Mouse (Mus musculus): ENCODE results near the gene Jazf1. TPM values are rescaled to one million over a fixed set of nuclear protein-coding genes. Genes with fewer than 3 reads are reported as not detected.

Jazf1 gene
- polyA plus RNA-seq, 1 experiment from 2014 or later = 3.6 TPM

DNA sequence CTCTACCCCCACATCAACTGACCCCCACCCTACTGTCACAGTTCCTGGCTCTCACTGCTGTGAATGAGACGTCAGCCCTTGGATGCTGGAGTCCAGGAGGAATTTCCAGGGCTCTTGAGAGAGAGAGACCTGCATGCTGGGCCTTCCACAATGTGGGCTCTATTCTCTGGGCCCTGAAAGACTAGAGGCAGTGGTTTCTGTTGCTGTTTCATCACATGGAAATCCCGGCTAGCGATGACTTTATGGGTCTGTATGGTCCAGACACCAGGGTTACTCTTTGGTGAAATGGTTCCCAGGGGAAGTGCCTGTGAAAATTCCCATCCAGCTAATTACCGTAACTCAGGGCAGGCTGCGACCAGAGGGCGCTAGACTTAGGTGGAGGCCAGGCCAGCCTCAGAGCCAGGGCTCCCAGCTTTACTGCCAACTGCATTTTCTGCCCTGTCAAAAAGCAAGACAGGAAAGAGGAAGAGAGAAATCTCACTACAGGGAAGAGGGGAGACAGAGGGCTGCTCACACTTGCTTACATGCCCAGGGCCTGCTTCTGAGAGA lies 271.1 kb downstream of the Jazf1 start:
- 26% methylated on average over 6 of the region's 6 CpGs for WGBS
- H3K27ac ChIP-seq (ENCODE audit: low read depth, low read length) = peak overlapping the region; percentile 42; the same call in 1 of the 2 replicates
- no peaks in the 10 kb centered on the region for H3K9me3 ChIP-seq (ENCODE audit: control insufficient read depth, low read length)
- peaks cover 28% of the 10 kb centered on the region for H3K4me1 ChIP-seq (ENCODE audit: control insufficient read depth, insufficient read depth, low read length)
- H3K9ac ChIP-seq (ENCODE audit: low read depth, low read length) = no peak overlapping the region
- H3K36me3 ChIP-seq (ENCODE audit: control insufficient read depth, insufficient read depth, low read length) = no peaks in the 10 kb centered on the region
- ATAC-seq (ENCODE audit: low FRiP score, low TSS enrichment) = no peak
- no peak overlapping the region for H3K4me3 ChIP-seq (ENCODE audit: low read length)
- no peak overlapping the region for H3K4me2 ChIP-seq (replicated peaks; ENCODE audit: low read depth, low read length)
- H3K27me3 ChIP-seq (ENCODE audit: control insufficient read depth, insufficient read depth, low read length) = no peaks in the 10 kb centered on the region

DNA sequence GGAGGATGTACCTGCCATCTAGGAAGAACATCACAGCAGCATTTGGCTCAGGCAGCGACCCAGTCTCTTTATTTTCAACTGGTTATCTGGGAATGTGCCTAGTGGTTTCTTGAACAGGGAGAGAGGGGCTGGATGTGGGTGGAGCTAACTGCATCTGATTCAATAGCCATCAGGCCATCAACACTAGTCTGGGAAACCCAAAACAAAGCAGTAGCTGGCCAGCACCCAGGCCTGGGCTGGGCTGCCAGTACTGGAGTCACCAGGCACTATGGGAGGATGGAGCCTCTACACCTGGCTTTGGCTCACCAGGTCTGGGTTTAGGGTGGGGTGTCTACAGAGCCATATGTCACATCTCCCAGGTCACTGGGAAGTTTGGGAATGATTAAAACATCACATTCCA lies 271.7 kb downstream of the Jazf1 start:
- 64% methylated on average over 1 of the region's 1 CpGs for WGBS
- peaks cover 25% of the 10 kb centered on the region for H3K4me1 ChIP-seq (ENCODE audit: control insufficient read depth, insufficient read depth, low read length)
- no peak overlapping the region for H3K27ac ChIP-seq (ENCODE audit: low read depth, low read length)
- H3K4me2 ChIP-seq (replicated peaks; ENCODE audit: low read depth, low read length) = no peak overlapping the region
- no peaks in the 10 kb centered on the region for H3K9me3 ChIP-seq (ENCODE audit: control insufficient read depth, low read length)
- no peaks in the 10 kb centered on the region for H3K27me3 ChIP-seq (ENCODE audit: control insufficient read depth, insufficient read depth, low read length)
- no peaks in the 10 kb centered on the region for H3K36me3 ChIP-seq (ENCODE audit: control insufficient read depth, insufficient read depth, low read length)
- ATAC-seq (ENCODE audit: low FRiP score, low TSS enrichment) = peak; percentile 29; the same call in 1 of the 2 replicates
- H3K9ac ChIP-seq (ENCODE audit: low read depth, low read length) = no peak overlapping the region
- no peak overlapping the region for H3K4me3 ChIP-seq (ENCODE audit: low read length)

GRCm38 (mm10) chr6:52796035-52796598 lies 272.3 kb downstream of the Jazf1 start:
- no peak overlapping the region for H3K9ac ChIP-seq (ENCODE audit: low read depth, low read length)
- H3K27me3 ChIP-seq (ENCODE audit: control insufficient read depth, insufficient read depth, low read length) = no peaks in the 10 kb centered on the region
- 49% methylated on average over 9 of the region's 9 CpGs for WGBS
- H3K36me3 ChIP-seq (ENCODE audit: control insufficient read depth, insufficient read depth, low read length) = no peaks in the 10 kb centered on the region
- no peaks in the 10 kb centered on the region for H3K9me3 ChIP-seq (ENCODE audit: control insufficient read depth, low read length)
- peak; percentile 33; the same call in 1 of the 2 replicates for ATAC-seq (ENCODE audit: low FRiP score, low TSS enrichment)
- peaks cover 24% of the 10 kb centered on the region for H3K4me1 ChIP-seq (ENCODE audit: control insufficient read depth, insufficient read depth, low read length)
- H3K4me2 ChIP-seq (replicated peaks; ENCODE audit: low read depth, low read length) = no peak overlapping the region
- peak overlapping the region; percentile 30; the same call in 1 of the 2 replicates for H3K27ac ChIP-seq (ENCODE audit: low read depth, low read length)
- H3K4me3 ChIP-seq (ENCODE audit: low read length) = no peak overlapping the region

GRCm38 (mm10) chr6:52795029-52795841 lies 273.2 kb downstream of the Jazf1 start:
- H3K4me2 ChIP-seq (replicated peaks; ENCODE audit: low read depth, low read length) = no peak overlapping the region
- no peaks in the 10 kb centered on the region for H3K9me3 ChIP-seq (ENCODE audit: control insufficient read depth, low read length)
- H3K4me3 ChIP-seq (ENCODE audit: low read length) = no peak overlapping the region
- peak overlapping the region; percentile 30; the same call in 1 of the 2 replicates for H3K27ac ChIP-seq (ENCODE audit: low read depth, low read length)
- no peak overlapping the region for H3K9ac ChIP-seq (ENCODE audit: low read depth, low read length)
- H3K4me1 ChIP-seq (ENCODE audit: control insufficient read depth, insufficient read depth, low read length) = peaks cover 24% of the 10 kb centered on the region
- 36% methylated on average over 16 of the region's 16 CpGs for WGBS
- ATAC-seq (ENCODE audit: low FRiP score, low TSS enrichment) = no peak
- no peaks in the 10 kb centered on the region for H3K27me3 ChIP-seq (ENCODE audit: control insufficient read depth, insufficient read depth, low read length)
- no peaks in the 10 kb centered on the region for H3K36me3 ChIP-seq (ENCODE audit: control insufficient read depth, insufficient read depth, low read length)

- 43% methylated on average over 3 of the region's 3 CpGs for WGBS
- no peak overlapping the region for H3K27ac ChIP-seq (ENCODE audit: low read depth, low read length)
Measured at GRCm38 (mm10) chr6:52792455-52792854, 276.0 kb downstream of the Jazf1 start.

DNA sequence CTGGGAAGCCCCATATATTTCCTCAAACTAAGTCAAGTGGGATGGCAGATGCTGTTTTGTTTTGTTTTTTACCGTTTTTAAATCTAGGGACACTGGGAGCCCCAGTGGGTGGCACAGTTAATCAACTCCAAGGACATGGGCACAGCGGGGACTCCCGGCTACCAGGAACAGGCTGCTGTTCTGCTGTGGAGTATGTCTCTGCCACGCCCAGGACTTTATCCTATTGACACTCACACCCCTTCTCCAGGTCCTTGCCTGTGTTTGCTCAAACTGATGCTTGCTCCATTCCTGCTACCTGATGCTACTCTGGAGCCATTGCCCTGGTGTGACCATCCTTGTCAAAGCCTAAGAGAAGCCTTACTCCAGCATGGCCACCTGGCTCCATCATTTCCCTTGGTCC lies 277.6 kb downstream of the Jazf1 start:
- H3K4me1 ChIP-seq (ENCODE audit: control insufficient read depth, insufficient read depth, low read length) = peaks cover 9% of the 10 kb centered on the region

More at GRCm38 (mm10) chr6:52792455-52792854, 276.0 kb downstream of the Jazf1 start:
- Histone ChIP-seq H3K4me1 (ENCODE audit: control insufficient read depth, insufficient read depth, low read length) (peaks cover 20% of the 10 kb centered on the region), H3K36me3 (ENCODE audit: control insufficient read depth, insufficient read depth, low read length) (no peaks in the 10 kb centered on the region), H3K9ac (ENCODE audit: low read depth, low read length) (no peak overlapping the region), H3K4me2 (replicated peaks; ENCODE audit: low read depth, low read length) (no peak overlapping the region), H3K27me3 (ENCODE audit: control insufficient read depth, insufficient read depth, low read length) (no peaks in the 10 kb centered on the region), H3K9me3 (ENCODE audit: control insufficient read depth, low read length) (no peaks in the 10 kb centered on the region), H3K4me3 (ENCODE audit: low read length) (no peak overlapping the region)
- no peak for ATAC-seq (ENCODE audit: low FRiP score, low TSS enrichment)

GRCm38 (mm10) chr6:52790316-52790715 lies 278.1 kb downstream of the Jazf1 start:
- H3K27ac ChIP-seq (ENCODE audit: low read depth, low read length) = no peak overlapping the region
- 60% methylated on average over 10 of the region's 10 CpGs for WGBS
- ATAC-seq (ENCODE audit: low FRiP score, low TSS enrichment) = no peak

More for the DNA sequence above, 277.6 kb downstream of the Jazf1 start:
- Histone ChIP-seq H3K4me2 (replicated peaks; ENCODE audit: low read depth, low read length) (no peak overlapping the region), H3K9me3 (ENCODE audit: control insufficient read depth, low read length) (no peaks in the 10 kb centered on the region), H3K9ac (ENCODE audit: low read depth, low read length) (no peak overlapping the region), H3K36me3 (ENCODE audit: control insufficient read depth, insufficient read depth, low read length) (no peaks in the 10 kb centered on the region), H3K27me3 (ENCODE audit: control insufficient read depth, insufficient read depth, low read length) (no peaks in the 10 kb centered on the region), H3K27ac (ENCODE audit: low read depth, low read length) (no peak overlapping the region), H3K4me3 (ENCODE audit: low read length) (no peak overlapping the region)
- no peak for ATAC-seq (ENCODE audit: low FRiP score, low TSS enrichment)
- 86% methylated on average over 4 of the region's 4 CpGs for WGBS

DNA sequence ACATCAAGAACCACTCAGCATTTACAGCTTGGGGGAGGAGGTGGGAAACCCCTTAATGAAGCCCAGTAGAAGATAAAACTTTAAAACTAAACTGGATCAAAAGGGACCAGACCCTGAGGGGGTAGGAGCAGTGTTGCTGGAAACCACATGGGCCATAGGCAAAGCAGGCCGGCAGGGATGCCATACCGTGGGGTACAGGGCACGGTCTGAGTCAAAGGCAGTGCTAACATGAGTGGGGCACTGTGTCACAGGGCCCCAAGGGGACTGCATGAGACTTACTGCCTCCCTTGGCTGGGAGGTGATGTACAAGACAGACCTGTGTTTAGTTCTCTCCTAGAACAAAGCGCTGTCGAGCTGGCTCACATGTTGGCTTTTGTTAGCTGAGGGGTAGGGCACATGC lies 288.9 kb downstream of the Jazf1 start:
- H3K27ac ChIP-seq (ENCODE audit: low read depth, low read length) = no peak overlapping the region
- no peaks in the 10 kb centered on the region for H3K27me3 ChIP-seq (ENCODE audit: control insufficient read depth, insufficient read depth, low read length)
- H3K4me1 ChIP-seq (ENCODE audit: control insufficient read depth, insufficient read depth, low read length) = no peaks in the 10 kb centered on the region
- no peaks in the 10 kb centered on the region for H3K36me3 ChIP-seq (ENCODE audit: control insufficient read depth, insufficient read depth, low read length)
- H3K4me2 ChIP-seq (replicated peaks; ENCODE audit: low read depth, low read length) = no peak overlapping the region
- ATAC-seq (ENCODE audit: low FRiP score, low TSS enrichment) = no peak
- WGBS = 67% methylated on average over 5 of the region's 5 CpGs
- H3K9me3 ChIP-seq (ENCODE audit: control insufficient read depth, low read length) = no peaks in the 10 kb centered on the region
- no peak overlapping the region for H3K4me3 ChIP-seq (ENCODE audit: low read length)
- H3K9ac ChIP-seq (ENCODE audit: low read depth, low read length) = no peak overlapping the region

More at GRCm38 (mm10) chr6:52790316-52790715, 278.1 kb downstream of the Jazf1 start:
- no peaks in the 10 kb centered on the region for H3K27me3 ChIP-seq (ENCODE audit: control insufficient read depth, insufficient read depth, low read length)
- H3K4me3 ChIP-seq (ENCODE audit: low read length) = no peak overlapping the region
- peaks cover 6% of the 10 kb centered on the region; the same call in 1 of the 2 replicates for H3K4me1 ChIP-seq (ENCODE audit: control insufficient read depth, insufficient read depth, low read length)
- H3K9me3 ChIP-seq (ENCODE audit: control insufficient read depth, low read length) = no peaks in the 10 kb centered on the region
- no peak overlapping the region for H3K4me2 ChIP-seq (replicated peaks; ENCODE audit: low read depth, low read length)
- H3K36me3 ChIP-seq (ENCODE audit: control insufficient read depth, insufficient read depth, low read length) = no peaks in the 10 kb centered on the region
- H3K9ac ChIP-seq (ENCODE audit: low read depth, low read length) = no peak overlapping the region

DNA sequence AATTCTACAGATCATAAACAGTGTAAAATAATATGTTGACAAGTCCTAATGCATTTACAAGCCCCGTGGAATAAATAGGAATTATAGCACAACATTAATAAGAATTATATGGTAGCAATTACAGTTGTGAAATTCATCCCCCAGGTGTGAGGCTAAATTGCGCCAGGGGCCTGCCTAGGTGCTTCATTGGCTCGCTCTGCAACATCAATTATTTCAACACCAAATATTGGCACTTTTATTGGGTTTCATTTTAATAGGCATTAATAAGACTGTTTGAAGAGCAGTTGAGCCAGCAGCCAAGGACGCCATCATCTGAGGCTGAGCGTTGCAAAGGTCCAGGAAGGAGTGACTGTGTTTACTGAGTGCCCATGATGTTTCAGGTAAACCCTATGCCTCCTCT lies 289.9 kb downstream of the Jazf1 start:
- WGBS = 67% methylated on average over 5 of the region's 5 CpGs

More for the DNA sequence above, 289.9 kb downstream of the Jazf1 start:
- no peaks in the 10 kb centered on the region for H3K27me3 ChIP-seq (ENCODE audit: control insufficient read depth, insufficient read depth, low read length)
- no peaks in the 10 kb centered on the region for H3K4me1 ChIP-seq (ENCODE audit: control insufficient read depth, insufficient read depth, low read length)
- no peak for ATAC-seq (ENCODE audit: low FRiP score, low TSS enrichment)
- H3K36me3 ChIP-seq (ENCODE audit: control insufficient read depth, insufficient read depth, low read length) = no peaks in the 10 kb centered on the region
- no peak overlapping the region for H3K27ac ChIP-seq (ENCODE audit: low read depth, low read length)
- no peak overlapping the region for H3K4me2 ChIP-seq (replicated peaks; ENCODE audit: low read depth, low read length)
- H3K9ac ChIP-seq (ENCODE audit: low read depth, low read length) = no peak overlapping the region
- no peaks in the 10 kb centered on the region for H3K9me3 ChIP-seq (ENCODE audit: control insufficient read depth, low read length)
- no peak overlapping the region for H3K4me3 ChIP-seq (ENCODE audit: low read length)
